Mouse (Mus musculus) adrenal gland, postnatal 36 days (tissue): Measurements from ENCODE around the gene Zc3hav1l. TPM values are rescaled to one million over a fixed set of nuclear protein-coding genes. Genes with fewer than 3 reads are reported as not detected.
A peak's percentile ranks its signal among the peaks of the same experiment; 100 is the strongest.

Experiments used
- DNase-seq, 2 experiments: peaks; one replicate each; pipeline ENCODE4 v3.0.0; 2021; ENCODE audit warnings: mixed read lengths in 1 of 2
- long read RNA-seq, 2 experiments: library from polyadenylated mRNA; stranded (forward); transcript quantifications; one replicate each; pipeline ENCODE4 v2.0.0; 2021; ENCODE audit warnings: borderline sequencing depth in 2 of 2
- total RNA-seq, 2 experiments: library from RNA; stranded (reverse); gene quantifications; 2 replicates each; pipeline ENCODE4 v1.2.3; 2021

Zc3hav1l gene
- total RNA-seq = 1 to 10 TPM; 2.7 to 3.1 TPM
- long read RNA-seq, experiment 1, full-length matches to known transcripts = 2 of 4 reads
- long read RNA-seq, experiment 1, partial matches to known transcripts = 0 of 4 reads
- long read RNA-seq, experiment 1, other reads (novel, unspliced or antisense) = 2 of 4 reads
- long read RNA-seq, experiment 2 = 0 reads

DNA sequence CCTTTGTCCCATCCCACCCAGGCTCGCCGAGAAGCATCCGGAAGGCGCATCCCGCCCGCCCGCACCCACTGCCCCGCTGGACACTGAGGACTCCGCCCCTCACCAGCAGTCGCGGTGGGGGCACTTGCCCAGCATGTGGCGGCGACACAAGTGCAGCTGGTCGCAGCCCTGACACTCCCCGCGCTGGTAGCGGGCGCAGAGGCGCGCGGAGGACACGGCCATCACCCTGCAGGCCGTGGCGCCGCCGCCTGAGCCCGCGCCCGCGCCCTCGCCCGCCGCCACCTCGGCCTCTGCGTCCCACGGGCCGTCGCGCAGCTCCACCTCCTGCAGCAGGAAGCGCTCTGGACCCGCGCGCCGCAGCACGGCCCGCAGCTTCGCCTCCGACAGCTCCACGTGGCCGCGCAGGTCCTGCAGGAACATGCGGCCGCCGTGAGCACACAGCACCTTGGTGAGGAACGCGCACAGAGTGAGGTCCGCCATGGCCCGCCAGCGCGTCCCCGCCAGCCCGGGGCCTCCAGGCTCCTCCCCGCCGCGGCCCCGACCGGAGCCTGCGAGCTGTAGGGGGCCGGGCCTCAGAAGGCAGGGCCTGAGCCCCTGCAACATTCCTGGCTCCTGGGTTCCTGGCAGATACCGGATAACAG is at the start of gene Zc3hav1l:
Gene Zc3hav1l, minus strand, starts transcription at position 499 of the 641 bp plus-strand sequence.
- DNase-seq = peak; percentile 76 to 87

DNA sequence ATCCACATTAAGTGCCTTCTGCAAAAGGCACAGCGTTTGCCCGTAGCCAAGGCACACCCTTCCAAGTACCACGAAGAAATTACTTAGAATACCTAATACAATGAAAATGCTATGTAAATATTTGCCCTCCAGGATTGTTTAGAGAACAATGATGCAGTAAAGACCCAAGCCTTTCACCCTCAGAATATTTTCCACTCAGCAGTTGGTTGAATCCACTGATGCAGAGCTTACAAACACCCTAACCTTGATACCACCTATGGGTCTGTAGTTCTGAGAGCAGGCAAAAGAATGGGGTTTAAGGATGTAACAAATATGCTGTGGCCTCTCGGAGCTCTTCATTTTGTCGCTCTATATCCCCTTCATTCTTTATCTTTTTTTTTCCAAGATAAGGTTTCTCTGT is 48.8 kb upstream of the Zc3hav1l start:
- no peak for DNase-seq

DNA sequence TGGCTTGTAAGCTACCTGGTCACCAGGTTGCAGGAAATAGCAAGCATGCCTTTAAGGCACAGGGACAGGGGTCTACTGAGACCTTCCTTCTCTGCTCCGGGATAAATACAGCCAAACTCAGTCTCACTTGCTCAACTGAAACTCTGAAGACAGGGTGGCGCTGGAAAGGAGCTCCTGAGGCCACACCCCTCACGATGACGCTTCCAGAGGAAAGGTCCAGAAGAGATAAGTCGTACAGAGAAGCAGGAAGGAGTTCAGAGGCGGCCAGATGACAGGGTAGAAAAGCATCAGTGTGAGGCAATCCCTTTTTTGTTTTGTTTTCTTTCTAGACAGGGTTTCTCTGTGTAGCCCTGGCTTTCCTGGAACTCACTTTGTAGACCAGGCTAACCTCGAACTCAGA is 46.7 kb upstream of the Zc3hav1l start:
- peak; percentile 82 to 84 for DNase-seq

DNA sequence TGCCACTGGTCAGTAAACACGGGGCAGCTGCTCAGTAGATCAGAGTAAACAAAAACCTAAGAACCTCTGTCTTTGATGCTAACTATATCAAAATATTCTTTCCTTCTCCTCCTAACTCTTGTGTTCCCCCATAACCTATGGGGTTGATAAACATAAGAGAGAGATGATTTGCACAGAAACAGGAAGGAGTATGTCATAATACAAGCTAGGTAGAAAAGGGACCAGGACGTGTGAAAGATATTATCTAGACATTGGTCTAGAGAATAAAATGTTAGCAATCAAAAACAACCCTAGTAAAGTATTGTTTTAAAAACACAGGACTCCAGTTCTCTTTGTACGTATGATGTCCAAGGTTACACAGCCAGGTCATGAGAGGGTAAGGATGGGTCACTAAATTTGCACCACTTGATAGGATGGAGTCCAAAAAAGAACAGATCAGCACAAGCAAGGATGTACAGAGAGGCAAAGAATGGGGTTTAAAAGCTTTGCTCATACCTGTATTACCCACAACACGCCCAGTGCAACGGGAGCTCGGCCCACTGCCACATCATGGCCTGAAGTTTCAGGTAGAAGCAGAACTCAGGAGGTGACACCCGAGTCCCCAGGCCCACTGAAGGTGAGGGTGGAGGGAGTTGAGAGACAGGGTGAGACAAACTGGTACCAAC is 45.1 kb upstream of the Zc3hav1l start:
- DNase-seq = no peak

DNA sequence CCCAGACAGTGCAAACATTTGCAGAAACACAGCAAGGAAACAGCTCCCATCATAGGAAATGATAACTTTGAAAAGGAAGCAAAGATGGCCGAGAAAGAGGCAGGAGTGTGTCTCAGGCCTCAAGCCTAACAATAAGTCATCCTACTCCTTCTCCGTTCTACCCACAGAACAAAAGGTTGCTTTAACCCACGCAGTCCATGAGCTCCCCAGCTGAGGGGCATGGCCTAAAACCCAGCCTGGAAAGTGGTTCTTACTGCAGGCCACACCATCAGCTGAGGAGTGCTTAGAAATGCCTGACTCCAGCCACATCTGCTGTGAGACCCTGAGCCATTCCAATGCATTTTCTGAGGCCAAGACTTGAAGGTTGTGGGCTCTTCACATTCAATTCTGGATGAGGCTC is 44.5 kb upstream of the Zc3hav1l start:
- no peak for DNase-seq

DNA sequence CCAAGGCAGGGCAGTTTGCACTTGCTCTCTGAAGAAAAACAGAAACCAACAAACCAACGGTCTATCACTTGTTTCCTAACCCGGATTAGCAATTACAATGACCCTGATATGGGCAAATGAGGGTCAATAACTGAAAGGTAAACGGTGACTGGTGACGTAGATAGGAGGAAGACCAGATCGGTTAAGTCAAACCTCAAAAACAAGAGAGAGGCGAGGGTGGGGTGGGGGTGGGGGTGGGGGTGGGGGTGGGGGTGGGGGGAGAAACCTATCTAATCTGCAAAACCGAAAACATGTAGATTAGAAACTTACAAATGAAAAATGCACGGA is 43.6 kb upstream of the Zc3hav1l start:
- DNase-seq = no peak

DNA sequence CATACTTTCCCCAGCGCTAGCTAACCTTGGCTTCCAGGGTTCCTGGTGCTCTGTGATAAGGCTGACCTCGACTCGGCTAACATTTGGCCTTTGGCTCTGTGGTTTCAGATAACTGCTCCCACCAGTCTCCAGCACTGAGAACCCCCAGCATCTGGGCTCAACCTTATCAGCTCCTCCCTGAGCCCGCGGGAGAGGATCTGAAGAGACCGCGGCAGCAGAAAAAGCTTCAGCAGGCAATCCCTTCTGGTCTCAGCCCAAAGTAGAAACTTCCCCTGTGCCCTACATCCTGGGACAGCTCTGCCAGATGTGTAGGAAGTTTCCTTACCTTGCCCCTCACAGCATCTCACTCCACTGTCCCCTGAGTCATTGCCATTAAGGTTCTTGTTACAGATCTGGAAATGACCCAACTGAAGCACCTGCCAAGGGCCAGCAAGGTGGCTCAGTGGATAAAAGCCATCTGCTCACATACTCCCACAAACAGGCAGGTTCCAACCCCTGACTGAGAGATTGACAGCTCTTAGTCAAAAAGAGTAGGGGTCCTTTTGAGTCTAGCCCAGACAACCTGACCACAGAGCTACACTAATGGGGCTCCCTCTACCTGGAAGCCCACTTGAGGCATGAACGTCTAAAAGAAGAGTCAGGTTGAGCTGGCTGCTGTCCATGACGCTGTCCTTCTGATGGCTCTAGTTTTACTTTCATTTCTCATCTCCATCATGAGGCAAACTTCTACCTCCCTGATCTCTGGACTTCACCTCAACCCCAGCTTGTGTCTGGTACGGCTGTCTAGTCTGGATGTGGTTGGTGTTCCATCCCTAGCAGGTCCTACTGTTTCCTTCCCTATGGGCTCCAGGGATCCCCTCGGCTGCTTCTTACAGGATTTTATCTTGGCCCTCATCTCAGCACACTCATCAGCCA is 42.9 kb upstream of the Zc3hav1l start:
- DNase-seq = peak; percentile 27 to 41

DNA sequence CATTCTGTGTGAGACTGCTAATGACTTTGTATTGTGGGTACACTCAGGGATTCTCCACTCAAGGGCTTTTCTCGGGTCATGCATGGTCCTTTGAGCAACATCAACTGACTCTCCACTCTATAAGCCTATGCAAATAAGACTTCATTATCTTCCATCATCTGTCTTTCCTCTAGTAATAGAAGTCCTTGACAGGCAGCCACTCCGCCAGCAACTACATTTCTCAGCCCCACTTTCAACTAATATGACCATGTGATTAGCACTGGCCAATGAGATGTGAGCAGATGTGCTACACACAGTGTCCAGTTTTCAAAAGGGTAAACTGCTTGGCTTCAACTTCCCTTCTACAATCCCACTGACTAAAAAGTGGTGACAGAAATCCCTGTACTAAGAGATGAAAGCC is 40.0 kb upstream of the Zc3hav1l start:
- DNase-seq = peak in 1 of 2 experiments; percentile 24

DNA sequence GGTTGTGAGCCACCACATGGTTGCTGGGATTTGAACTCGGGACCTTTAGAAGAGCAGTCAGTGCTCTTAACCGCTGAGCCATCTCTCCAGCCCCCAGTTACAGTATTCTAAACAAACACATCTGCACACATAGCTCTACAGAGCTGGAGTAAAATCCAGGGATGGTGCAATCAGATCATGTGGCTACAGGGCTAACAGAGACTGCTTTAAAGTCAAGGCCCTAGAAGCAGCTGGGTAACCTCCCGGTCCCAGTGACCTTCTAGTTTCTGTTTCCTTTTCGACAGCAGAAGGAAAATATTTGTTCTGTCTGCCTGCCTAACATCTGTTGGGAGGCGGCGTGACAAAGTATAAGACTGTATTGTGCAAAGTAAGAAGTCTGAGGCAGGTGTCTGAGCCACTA is 38.9 kb upstream of the Zc3hav1l start:
- DNase-seq = peak; percentile 60 to 73

DNA sequence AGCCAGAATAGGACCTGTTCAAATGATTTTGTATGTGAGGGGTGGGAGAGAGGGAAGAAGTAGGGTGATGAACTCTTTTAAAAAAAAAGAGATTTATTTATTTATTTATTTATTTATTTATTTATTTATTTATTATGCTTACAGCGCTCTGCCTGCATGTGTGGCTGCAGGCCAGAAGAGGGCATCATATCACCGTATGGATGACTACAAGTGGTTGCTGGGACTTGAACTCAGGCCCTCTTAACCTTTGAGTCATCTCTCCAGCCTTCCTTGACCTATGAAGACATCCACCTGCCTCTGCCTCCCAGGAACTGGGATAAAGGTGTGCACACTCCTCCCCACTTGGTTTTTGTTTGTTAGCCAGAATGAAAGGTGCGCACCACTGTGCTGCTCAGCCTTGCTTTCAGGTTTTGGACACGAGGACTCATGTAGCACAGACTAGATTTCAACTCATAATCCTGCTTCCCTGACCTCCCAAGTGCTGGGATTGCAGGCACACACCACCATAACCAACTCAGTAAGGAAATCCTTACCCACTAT is 38.2 kb upstream of the Zc3hav1l start:
- peak in 1 of 2 experiments; percentile 43 for DNase-seq

DNA sequence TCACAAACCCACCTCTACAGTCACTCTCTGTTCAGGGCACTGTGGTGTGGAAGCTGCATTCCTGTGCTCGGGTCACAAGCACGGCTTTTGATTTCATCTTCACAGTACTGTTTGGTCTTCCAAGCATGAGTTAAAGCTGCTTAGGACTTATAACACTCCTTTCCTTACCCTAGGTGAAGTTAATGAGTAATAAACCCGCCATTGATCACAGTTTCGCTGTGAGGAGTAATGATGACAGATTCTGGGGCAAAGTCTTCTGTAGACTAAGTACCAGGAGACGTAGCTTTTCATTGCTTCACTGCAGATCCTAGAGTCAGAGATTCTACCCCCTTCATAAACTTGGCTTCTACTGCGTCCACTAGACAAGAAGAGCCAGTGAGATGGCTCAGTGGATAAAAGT is 36.2 kb upstream of the Zc3hav1l start:
- no peak for DNase-seq

DNA sequence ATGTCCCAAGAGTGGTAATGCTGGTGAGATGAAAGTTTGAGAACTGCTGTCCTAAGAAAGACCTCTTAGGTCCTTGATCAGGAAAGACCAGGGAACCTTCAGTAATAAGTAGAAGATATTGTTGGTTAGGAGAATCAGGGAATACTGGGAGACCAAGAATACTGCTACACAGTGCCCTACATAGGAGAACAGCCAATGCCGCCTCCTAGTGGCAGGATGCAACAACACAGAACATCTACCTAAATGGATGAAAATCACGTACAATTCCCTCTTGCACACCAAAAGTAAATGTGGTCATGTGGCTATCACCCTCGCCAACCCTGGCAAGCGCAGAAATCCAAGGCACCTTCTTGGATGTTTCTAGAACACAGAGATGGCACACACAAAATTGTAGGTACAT is 27.5 kb upstream of the Zc3hav1l start:
- DNase-seq = peak; percentile 21 to 39

DNA sequence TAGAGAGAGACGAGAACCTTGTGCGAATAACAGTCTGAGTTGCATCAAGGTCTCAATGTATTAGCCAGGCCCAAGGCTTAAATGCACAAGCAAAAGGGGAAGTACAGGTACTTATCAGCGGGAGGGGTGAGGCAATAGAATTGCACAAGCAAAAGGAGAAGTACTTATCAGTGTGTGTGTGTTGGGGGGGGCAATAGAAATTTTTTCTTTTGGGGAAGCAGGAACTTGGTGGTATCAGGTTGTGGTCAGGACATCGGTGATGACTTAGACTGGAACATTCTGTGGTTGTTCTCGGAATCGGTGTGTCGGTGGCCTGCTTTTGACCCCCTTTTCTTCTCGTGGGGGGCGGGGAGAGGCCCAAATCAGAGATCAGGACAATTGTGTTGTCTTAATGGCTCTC is 21.6 kb upstream of the Zc3hav1l start:
- no peak for DNase-seq

DNA sequence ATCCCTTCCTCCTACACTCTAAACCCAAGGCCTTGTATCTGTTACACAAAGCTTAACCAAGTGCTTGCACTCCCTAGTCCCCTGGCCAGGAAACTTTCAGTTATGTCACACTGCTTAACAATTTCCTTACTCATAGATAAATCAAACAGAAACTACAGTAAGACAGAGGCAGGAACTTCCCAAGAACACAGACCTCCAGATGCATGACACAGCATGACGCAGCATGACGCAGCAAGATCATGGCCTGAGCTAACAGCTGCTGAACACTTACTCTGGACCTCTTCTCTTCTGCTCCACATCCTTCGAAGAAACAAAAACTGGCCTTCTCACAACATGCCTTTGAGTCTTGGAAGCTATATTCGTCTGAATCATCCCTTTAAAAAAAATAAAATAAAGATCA is 17.0 kb upstream of the Zc3hav1l start:
- no peak for DNase-seq

DNA sequence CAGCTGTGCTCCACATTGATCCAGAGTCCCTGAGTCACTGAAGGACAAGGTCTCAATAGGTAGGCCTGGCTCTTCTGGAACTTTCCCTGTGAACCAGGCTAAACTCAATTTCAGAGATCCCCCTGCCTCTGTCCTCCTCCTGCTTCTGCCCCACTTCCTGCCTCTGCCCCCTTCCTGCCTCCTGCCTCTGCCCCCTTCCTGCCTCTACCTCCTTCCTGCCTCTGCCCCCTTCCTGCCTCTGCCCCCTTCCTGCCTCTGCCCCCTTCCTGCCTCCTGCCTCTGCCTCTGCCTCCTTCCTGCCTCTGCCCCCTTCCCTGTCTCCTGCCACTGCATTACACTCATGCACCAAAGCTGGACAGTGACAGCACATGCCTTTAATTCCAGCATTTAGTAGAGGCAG is 10.7 kb upstream of the Zc3hav1l start:
- DNase-seq = no peak

DNA sequence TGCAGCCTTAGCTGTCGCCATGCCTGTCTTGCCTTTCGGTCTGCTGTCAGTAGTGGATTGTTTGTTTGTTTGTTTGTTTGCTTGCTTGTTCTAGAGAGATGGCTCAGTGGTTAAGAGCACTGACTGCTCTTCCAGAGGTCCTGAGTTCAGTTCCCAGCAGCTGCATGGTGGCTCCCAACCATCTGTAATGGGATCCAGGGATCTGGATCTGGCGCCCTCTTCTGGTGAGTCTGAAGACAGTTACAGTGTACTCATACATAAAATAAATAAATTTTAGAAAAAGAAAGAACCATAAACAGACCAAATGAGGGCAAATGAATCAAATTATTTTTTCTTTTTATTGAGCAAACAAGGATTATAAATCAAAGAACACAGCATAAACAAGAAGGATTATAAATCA is 5.9 kb upstream of the Zc3hav1l start:
- peak; percentile 4 to 11 for DNase-seq

DNA sequence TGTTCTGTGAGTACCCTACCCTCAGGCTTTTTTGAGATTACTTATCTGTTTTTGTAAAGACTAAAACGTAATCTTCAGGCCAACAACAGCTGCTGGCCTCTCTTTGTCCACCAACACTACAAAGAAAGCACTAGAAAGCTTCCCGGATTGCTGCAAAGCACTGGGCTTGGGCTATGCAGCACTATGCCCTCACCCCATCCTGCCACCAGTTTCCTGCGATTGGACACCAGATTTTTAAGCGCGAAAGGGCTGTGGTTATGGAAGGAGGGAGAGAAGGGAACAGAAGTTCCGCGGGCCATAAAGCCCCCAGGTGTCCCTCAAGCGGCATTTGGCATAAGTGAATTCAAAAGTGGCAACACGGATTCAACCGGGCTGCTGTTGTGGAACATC is 818 bp downstream of the Zc3hav1l start:
- peak in 1 of 2 experiments; percentile 3 for DNase-seq

DNA sequence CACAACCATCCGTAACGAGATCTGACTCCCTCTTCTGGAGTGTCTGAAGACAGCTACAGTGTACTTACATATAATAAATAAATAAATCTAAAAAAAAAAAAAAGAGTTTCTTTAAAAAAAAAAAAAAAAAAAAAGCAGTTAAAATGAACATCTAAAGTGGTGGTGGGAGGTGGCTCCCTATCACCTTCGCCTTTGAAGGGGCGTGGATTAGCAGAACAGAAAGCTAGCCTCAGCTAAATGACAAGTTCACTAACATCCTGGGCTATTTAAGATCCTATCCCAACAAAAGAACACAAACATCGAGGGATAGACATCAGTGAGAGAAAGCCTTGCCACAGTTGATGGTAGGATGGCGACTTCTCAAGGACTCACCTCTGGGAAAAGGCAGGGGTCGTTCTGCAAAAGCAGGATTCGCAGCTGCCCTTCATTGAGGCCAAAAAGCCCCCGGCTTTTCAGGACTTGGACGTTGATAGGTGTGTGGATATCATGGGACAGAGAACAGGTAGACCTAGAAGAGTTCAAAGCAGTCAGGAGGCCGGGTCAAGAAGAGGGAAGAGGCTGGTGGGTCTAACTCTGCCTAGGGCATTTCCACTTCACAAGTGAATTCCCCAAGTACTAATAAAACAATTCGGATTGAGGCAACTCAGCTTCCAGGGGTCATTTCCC is 1.3 kb downstream of the Zc3hav1l start:
- no peak for DNase-seq

DNA sequence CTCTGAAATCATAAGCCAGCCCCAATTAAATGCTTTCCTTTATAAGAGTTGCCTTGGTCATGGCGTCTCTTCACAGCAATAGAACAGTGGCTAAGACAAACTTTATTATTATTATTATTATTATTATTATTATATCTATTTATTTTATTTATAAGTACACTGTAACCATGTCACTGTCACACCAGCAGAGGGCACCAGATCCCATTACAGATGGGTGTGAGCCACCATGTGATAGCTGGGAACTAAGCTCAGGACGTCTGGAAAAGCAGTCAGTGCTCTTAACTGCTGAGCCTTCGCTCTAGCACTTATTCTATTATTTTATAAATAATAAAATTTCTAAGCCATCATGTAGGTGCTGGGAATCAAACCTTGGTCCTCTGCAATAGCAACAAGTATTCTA is 5.4 kb downstream of the Zc3hav1l start:
- DNase-seq = no peak

DNA sequence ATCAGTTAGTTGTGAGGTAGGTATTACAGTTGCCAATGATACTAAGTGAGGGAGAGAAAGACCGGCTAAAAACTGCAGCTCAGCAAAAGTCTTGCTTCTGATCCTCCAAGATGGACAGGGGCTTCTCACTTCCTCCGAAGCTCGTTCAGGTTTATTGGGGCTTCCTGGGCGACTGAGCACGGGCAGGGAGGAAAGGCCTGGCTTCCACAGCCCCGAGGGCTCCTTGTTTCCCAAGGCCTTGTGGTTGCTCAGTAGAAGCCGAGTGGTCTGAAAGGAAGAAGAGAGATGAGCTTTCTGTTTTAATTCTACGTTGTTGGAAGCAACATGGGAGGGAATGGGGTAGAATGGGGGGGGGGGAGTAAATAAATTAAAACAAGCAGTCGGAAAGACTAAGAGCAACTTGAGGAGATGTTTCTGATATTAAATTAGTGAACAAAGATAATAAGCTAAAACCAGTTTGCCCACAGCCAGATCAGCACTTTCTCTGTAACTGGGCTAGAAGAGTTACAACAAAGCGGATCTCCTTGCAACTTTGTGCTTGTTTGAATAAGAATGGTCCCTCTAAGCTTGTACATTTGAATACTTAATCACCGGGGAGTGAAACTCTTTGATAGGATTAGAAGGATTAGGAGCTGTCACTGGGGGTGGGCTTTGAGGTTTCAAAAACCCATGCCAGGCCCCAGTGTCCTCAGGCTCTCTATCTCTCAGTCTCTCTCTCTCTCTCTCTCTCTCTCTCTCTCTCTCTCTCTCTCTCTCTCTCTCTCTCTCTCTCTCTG is 6.0 kb downstream of the Zc3hav1l start:
- DNase-seq = no peak

DNA sequence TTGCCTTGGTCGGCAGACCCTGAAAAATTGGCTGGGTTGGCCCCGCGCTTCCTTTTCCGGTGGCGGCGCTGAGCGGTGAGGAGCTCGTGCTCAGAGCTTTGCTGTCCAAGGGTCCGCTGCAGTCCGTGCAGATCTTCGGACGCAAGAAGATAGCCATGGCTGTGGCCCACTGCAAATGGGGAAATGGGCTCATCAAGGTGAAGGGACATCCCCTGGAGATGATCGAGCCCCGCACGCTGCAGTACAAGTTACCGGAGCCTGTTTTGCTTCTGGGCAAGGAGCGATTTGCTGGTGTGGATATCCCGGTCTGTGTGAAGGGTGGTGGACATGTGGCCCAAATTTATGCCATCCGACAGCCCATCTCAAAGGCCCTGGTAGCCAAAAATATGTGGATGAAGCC is 14.6 kb downstream of the Zc3hav1l start:
- no peak for DNase-seq
